Mouse (Mus musculus) splenic B cell, adult 2 months (primary cell): Measurements from ENCODE around the gene Rabgap1l.
A peak's percentile ranks its signal among the peaks of the same experiment; 100 is the strongest.

Experiments
- DNase-seq: peaks from one replicate; pipeline ENCODE4 v3.0.0-alpha.2; 2011; ENCODE audit warnings: low read depth, low spot score
- H3K27me3 ChIP-seq: 2 replicates; pipeline ENCODE4 v1.6.1; 2012; ENCODE audit warnings: mild to moderate bottlenecking, low read length, moderate library complexity, mixed read lengths; ENCODE audit not compliant: control insufficient read depth, poor library complexity, insufficient read depth, severe bottlenecking
- H3K36me3 ChIP-seq: 2 replicates; pipeline ENCODE4 v1.6.1; 2012; ENCODE audit warnings: mild to moderate bottlenecking, low read length, moderate library complexity, mixed read lengths; ENCODE audit not compliant: control insufficient read depth, poor library complexity, insufficient read depth, severe bottlenecking

The Rabgap1l gene

DNA sequence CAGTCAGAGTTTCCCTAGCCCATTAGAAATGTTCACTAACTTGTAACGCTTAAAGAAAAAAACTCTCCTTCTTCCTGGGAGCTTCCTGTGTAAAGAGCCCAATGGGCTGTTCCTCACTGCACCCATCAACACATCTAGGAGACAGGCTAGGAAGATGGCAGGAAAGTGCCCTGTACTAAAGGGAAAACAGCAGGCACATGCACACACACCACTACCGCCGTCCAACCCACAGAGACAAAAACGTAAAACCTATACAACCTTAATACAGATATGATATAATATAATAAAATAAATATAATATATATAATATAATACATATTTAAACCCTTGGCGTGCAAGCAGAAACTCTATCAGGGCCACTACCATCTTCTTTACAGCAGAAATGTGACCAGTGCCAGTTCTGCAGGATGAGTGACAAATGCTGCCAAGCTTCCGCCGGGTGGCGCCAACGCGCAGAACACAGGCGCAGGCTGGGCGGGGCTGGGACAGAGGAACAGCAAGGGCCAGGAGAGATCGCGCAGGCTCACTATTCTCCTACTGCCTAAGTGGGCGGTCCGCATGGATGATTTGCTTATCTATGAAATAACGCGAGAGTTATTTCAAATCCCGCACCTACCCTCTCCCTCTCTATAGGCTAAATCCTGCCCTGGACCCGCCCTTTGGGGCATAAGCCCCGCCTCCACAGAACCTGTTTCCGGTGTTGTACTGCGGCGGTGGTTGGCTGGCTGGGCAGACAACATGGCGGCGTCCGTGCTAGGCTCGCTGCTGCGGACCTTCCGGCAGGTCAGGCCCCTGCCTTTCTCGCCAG, 598.3 kb downstream of the Rabgap1l start, which contains the start of gene Mrps14:
Gene Mrps14 (plus strand): TSS at position 687 of the 808 bp plus-strand sequence.
- DNase-seq, result peak; percentile 100
- no peaks in the 10 kb centered on the region for H3K27me3 ChIP-seq

DNA sequence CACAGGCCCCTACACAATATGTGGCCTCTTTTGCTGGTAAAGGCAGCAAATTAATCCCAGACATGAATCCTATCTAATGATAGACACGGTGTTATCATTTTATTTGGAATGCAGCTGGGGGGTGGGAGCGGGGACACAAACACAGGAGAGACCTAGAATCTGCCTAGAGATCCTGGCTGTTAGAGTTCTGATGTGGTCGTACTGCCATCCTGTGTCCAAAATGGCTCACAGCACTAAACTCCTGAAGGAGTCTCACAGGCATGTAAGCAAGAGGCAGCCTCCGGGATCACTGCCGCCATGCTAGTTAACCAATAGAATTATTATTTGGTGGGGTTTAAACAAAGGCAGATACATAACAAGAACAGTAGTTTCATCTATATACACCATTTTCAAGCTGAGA, 608.5 kb downstream of the Rabgap1l start:
- DNase-seq, result peak; percentile 50
- H3K27me3 ChIP-seq, result no peaks in the 10 kb centered on the region
- no peaks in the 10 kb centered on the region for H3K36me3 ChIP-seq

More for the DNA sequence above, 598.3 kb downstream of the Rabgap1l start, which contains the start of gene Mrps14:
- peaks cover 2% of the 10 kb centered on the region; the same call in 1 of the 2 replicates for H3K36me3 ChIP-seq

DNA sequence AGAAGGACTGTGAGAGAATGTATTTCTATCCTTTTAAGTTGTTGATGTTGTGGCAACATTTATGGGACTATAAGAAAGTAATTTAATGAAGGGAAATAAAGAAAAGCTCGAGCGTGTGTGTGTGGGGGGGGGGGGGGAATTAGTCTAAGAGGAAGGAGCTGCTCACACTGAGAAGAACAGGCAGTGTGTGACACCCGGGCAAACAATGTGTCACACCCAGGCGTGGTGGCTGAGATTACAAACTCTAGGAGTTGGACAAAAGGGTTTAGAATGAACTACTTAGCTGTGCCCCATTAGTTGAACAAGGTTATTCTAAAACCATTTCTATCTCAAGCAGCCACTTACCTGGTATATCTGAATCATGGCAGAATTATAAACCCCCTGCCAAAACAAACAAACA, 611.8 kb downstream of the Rabgap1l start:
- DNase-seq, result no peak
- H3K36me3 ChIP-seq, result no peaks in the 10 kb centered on the region
- H3K27me3 ChIP-seq, result no peaks in the 10 kb centered on the region

DNA sequence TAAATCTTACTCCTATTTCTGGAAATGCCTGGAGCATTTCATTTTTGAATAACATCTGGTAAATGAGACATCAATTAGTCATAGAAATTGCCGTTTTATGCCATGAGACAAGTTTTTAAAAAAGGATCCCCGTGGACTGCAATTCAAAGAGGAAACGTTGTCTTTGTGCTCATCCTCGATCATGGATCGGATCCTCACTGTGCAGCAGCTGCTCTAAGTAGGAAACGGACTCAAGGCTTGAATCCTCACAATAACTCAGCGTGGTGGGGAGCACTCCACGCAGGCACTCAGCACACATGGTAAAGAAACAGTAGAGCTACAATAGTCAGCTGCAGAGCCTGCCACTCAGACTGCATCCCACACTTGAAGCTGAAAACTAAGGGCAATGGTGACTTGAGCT, 616.1 kb downstream of the Rabgap1l start:
- DNase-seq, result no peak
- no peaks in the 10 kb centered on the region for H3K27me3 ChIP-seq

More for the DNA sequence above, 616.1 kb downstream of the Rabgap1l start:
- H3K36me3 ChIP-seq, result no peaks in the 10 kb centered on the region
